Comparison of ENCODE assay signal across 29 mouse cellular contexts in the genomic region with DNA sequence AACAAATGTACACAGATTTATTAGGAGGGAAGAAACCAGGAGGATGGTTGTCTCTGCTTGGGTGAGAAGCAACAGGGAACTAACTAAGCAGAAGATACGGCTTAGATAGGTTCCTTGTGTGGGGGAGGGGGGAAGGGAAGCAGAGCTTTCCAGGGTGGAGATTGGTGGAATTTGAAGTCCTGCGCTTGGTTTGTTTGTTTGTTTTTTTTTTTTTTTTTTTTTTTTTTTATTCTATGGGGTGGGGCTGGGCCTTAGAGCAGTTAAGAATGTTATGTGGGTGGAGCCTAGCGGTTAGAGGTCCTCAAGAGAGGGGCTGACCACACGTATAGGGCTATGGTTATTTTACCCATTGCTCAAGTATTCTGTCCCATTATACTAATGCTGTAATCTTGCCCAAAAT.
"Had no signal": no experiment of that assay in that cellular context is flagged by ENCODE, and none has a peak within 500 bp of the region (broad histone marks: within the 10 kb centered on the region; RNA-seq: fewer than 3 reads in every experiment).

No protein-coding gene starts in this region.

- H3K4me1 ChIP-seq: heart, embryonic 10.5 days; heart, embryonic 15.5 days; hindbrain, embryonic 10.5 days; hindbrain, embryonic 12.5 days; hindbrain, embryonic 13.5 days; hindbrain, embryonic 15.5 days; intestine, embryonic 15.5 days; kidney, embryonic 15.5 days had no signal

- H3K4me3 ChIP-seq: heart, embryonic 10.5 days; heart, embryonic 12.5 days; heart, embryonic 13.5 days; heart, embryonic 15.5 days; hindbrain, embryonic 10.5 days; hindbrain, embryonic 12.5 days; hindbrain, embryonic 13.5 days; hindbrain, embryonic 15.5 days; intestine, embryonic 15.5 days; kidney, embryonic 15.5 days; left cerebral cortex, adult 2 months had no signal

- H3K9me3 ChIP-seq: heart, embryonic 10.5 days; heart, embryonic 12.5 days; heart, embryonic 13.5 days; heart, embryonic 15.5 days; hindbrain, embryonic 10.5 days; hindbrain, embryonic 12.5 days; hindbrain, embryonic 13.5 days; hindbrain, embryonic 15.5 days; intestine, embryonic 15.5 days; kidney, embryonic 15.5 days had no signal

- H3K36me3 ChIP-seq: heart, embryonic 10.5 days; heart, embryonic 12.5 days; heart, embryonic 13.5 days; heart, embryonic 15.5 days; hindbrain, embryonic 10.5 days; hindbrain, embryonic 12.5 days; hindbrain, embryonic 13.5 days; hindbrain, embryonic 15.5 days; intestine, embryonic 15.5 days; kidney, embryonic 15.5 days had no signal

- H3K9ac ChIP-seq: heart, embryonic 12.5 days; heart, embryonic 13.5 days; heart, embryonic 15.5 days; hindbrain, embryonic 12.5 days; hindbrain, embryonic 13.5 days; hindbrain, embryonic 14.5 days; hindbrain, embryonic 15.5 days; intestine, embryonic 15.5 days; kidney, embryonic 15.5 days had no signal

- DNase-seq: heart, postnatal 10 days; heart, postnatal 14 days; heart, postnatal 36 days; heart, postnatal 4 days; kidney, adult 11 months; kidney, adult 18-20 months; kidney, adult 2 months; kidney, adult 8-10 months; kidney, postnatal 10 days; kidney, postnatal 14 days; kidney, postnatal 25 days; kidney, postnatal 36 days; kidney, postnatal 4 days; layer of hippocampus, adult 9-11 months; layer of hippocampus, postnatal 36 days had no signal

- H3K27ac ChIP-seq: heart, embryonic 10.5 days; heart, embryonic 13.5 days; heart, embryonic 15.5 days; hindbrain, embryonic 10.5 days; hindbrain, embryonic 12.5 days; hindbrain, embryonic 13.5 days; hindbrain, embryonic 14.5 days; hindbrain, embryonic 15.5 days; hindbrain, postnatal 0 days; intestine, embryonic 15.5 days; kidney, embryonic 15.5 days; kidney, postnatal 0 days; left cerebral cortex, adult 2 months had no signal
